Mouse (Mus musculus): ENCODE data around the gene Rps6kb2. TPM values are rescaled to one million over a fixed set of nuclear protein-coding genes. Genes with fewer than 3 reads are reported as not detected.
A peak's percentile ranks its signal among the peaks of the same experiment; 100 is the strongest.
"Not testable (repeated sequence)": the region's sequence is repeated elsewhere in the genome, so short reads cannot be mapped to it uniquely, and the experiment has no call there.

Rps6kb2 gene
- total RNA-seq, 1 experiment from 2014 or later = 45.2 TPM

DNA sequence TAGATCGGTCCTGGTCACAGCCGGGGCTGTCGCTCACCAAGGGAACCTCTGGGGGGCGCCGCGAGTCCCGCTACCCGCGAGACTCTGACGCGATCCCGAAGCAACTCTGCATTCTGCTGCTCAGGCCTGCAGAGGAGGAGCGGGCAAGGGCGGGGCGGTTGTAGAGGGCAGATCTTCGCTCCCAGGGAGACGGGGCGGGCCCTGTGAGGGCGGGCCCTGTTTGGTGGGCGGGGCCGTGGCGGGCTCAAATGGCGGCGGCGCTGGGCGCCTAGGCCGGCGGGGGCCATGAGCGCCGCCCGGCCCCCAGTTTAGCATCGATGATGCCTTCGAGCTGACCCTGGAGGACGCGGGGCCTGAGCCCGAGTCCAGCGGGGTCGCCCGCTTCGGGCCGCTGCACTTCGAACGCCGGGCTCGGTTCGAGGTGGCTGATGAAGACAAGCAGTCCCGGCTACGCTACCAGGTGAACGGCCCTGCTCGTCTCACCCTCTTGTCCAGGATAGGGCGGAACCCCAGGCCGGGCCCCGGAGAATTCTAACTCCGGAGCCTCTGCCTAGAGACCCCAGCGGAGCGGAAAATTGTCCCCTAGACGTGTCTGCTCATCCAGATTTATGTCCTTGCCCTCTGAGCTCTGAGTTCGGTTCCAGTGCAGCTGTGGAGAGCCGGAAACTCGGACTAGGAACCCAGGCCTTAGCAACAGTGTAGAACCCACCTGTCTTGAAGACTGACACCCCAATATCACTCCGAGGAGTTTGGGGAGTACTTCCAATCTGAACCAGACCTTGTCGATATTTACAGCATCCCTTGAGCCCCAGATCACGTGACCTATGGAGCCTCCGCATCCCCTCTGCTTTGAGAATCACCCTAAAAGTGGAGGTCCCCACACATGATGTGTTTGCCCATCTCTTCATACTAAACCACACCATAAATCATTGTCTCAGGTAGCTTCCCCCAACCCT, 37.1 kb downstream of the Rps6kb2 start, which contains the start of gene Aip:
Gene Aip (minus strand): TSS at position 118 of the 956 bp plus-strand sequence.
- peak; percentile 73 for ATAC-seq (ENCODE audit: extremely low read depth, insufficient number of reproducible peaks, low FRiP score, poor library complexity, severe bottlenecking)

DNA sequence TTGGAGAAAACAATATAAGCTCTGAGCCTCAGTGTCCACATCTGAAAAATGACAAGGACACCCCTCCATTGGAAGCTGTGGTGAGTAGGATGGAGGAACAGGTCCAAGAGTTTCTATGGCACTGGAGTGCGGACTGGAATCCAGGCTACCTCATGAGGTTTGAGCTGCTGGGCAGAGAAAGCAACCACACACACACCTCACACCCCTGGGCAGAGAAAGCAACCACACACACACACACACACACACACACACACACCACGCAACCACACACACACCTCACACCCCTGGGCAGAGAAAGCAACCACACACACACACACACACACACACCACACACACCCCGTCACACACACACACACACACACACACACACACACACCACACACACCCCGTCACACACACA, 37.9 kb downstream of the Rps6kb2 start:
- not testable (repeated sequence) for ATAC-seq (ENCODE audit: extremely low read depth, insufficient number of reproducible peaks, low FRiP score, poor library complexity, severe bottlenecking)

DNA sequence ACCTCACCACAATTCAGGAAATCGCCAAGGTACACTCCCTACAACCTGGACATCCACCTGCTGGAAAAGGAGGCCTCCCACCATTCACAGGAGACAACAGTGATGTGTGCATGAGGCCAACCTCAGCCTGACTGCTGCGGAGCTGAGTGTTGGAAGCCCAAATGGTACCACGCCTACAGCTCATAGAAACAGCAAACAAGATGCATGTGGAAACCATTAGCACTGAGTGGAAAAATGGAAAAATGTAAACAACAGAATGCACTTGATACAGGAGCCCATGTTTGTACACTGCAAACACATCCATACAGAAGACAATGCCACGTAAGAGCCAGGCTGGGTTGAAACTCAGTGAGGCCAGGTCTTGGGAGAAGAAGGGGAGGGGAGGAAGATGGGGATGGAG, 38.7 kb downstream of the Rps6kb2 start:
- ATAC-seq (ENCODE audit: extremely low read depth, insufficient number of reproducible peaks, low FRiP score, poor library complexity, severe bottlenecking) = no peak

DNA sequence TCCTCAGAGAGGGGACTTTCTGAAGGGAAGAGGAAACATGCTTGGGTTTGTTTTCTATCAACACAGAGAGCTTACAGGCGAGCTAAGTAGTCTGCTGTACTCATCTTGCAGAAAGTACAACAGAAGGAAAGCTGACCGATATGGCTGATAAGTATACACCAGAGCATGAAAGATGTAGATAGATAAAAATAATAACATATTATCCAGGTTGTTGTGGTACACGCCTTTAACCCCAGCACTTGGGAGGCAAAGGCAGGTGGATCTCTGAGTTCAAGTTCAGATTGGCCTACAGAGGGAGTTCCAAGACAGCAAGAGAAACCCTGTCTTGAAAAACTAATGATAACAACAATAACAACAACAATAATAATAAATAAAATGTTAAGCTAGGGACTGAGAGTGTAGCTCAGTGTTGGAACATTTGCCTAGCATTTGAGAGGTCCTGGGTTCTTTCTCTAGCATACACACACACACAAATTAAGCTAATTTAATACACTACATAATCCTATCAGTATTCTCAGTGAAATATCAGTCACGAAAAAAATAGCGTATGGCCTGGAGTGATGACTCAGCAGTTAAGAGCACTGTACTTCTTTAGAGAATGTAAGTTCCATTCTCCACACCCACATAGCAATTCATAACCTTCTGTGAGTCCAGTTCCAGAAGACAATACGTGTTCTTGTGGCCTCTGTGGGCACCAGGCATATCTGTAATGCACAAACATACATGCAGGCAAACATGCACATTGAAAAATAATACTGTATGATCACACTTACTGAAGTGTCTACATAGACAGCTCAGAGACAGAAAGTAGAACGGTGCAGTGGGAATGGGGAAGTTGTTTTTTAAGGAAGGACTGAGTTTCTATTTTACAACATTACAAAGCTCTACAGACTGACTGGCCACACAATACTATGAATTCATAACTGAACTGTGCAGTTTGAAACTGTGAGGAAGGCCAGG, 40.5 kb downstream of the Rps6kb2 start:
- ATAC-seq (ENCODE audit: extremely low read depth, insufficient number of reproducible peaks, low FRiP score, poor library complexity, severe bottlenecking) = no peak

DNA sequence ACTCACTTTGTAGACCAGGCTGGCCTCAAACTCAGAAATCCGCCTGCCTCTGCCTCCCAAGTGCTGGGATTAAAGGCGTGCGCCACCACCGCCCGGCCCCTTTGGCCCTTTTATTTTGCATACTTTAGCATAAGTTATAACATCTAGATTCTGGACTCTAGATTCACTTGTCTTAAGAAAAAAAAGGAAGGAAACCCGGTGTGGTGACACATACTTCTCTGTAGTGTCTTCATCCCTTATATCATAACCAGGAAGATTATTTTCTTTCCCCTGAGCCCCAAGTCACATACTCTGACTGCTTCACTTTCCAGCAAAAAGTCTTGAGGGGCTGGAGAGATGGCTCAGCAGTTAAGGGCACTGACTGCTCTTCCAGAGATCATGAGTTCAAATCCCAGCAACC, 41.3 kb downstream of the Rps6kb2 start:
- ATAC-seq (ENCODE audit: extremely low read depth, insufficient number of reproducible peaks, low FRiP score, poor library complexity, severe bottlenecking) = not testable (repeated sequence)

DNA sequence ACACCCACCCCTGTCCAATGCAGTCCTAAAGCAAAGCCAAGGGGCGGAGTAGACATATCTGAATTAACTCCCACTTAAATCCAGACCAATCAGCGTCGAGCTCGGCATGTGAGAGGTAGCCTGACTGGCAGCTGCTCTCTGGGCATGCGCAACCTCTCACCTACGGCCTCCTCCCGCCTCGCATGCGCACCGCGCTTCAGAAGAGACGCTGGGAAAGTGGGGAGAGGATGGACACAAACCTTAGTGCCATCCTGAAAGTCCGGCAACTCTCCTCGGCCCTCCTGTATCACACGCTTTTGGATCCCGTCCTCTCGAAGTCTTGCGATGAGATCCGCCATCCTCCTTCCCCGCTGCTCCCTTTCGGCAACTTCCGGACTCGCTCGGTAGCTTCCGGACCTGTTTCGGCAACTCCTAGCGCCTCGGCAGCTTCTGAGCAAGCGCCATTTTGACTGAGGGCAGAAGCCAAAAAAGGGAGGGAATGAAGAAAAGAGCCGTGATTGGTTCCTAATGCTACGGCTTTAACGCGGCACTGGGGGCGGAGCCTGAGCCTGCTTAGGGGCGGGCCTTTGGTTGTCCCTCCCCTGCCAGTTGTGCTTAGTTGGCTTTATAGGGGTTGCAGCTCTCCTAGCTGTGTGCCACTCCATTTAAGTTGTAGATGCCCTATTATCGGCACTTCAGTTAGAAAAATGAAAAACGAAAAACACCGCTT, 41.9 kb downstream of the Rps6kb2 start:
- peak; percentile 71 for ATAC-seq (ENCODE audit: extremely low read depth, insufficient number of reproducible peaks, low FRiP score, poor library complexity, severe bottlenecking)

DNA sequence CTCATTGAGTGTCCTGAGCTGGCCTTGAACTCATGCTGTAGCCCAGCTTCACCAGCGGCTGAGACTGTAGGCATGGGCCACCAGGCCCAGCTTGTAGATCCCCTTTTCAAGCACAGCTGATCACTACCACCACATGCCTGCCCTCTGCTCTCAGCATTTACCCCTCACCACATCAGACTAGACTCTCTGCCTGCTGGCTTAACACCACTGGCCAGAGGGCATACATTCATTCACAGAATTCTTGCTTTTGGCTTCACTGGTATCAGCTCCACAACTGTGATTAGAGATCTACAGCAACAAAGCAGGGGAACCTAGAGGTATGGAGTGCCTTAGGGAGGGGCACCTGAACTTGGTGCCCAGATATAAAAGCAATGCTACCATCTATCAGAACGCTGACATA, 42.7 kb downstream of the Rps6kb2 start:
- no peak for ATAC-seq (ENCODE audit: extremely low read depth, insufficient number of reproducible peaks, low FRiP score, poor library complexity, severe bottlenecking)

DNA sequence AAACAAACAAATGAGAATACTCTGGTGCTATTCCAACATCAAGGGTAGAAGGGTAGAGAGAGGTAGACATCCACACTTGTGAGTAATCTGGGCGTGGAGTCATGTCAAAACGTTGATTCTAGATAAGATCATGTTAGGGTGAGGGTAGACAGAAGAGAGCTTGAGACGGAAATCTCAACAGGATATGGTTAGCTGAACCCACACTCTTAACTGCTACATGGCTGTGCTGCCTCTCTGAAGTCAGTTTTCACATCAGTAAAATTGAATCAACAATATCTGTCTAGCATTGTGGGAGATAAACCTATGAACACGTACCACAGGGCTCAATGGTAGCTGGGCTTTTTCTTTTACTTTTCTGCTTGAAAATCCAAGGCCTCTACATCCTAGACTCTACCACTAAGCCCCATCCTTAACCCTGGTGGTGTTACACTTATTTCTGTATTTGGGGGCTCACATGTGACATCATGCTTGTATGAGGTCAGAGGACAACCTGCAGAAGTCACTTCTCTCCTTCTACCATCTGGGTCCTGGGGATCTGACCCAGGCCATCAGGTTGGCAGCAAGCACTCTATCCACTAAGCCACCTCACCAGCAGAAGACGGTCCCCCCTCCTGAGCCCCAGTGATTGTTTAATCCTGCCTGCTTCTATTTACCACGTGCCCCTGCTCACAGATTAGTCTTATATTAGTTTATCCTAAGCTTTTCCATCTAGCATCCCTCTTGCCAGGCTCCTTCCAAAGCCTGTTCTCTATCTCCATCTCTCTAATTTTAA, 43.3 kb downstream of the Rps6kb2 start:
- ATAC-seq (ENCODE audit: extremely low read depth, insufficient number of reproducible peaks, low FRiP score, poor library complexity, severe bottlenecking) = no peak

DNA sequence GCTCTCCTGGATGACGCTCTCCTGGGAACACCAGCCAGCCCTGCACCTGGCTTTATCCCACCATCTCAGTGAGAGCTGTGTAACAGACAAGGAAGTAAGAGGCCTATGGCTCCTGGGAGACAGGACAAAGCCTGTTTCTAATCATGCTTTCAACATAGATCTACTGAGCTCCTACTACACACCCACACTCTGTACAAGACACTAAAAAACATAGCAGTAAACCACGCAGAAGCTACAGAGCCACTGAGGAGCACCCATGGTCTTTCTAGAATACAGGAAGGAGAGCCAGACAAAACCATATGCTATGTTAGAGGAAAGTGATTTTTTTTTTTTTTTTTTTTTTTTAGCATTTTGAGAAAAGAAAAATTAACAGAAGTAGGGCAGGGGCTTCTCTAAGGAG, 44.8 kb downstream of the Rps6kb2 start:
- no peak for ATAC-seq (ENCODE audit: extremely low read depth, insufficient number of reproducible peaks, low FRiP score, poor library complexity, severe bottlenecking)

DNA sequence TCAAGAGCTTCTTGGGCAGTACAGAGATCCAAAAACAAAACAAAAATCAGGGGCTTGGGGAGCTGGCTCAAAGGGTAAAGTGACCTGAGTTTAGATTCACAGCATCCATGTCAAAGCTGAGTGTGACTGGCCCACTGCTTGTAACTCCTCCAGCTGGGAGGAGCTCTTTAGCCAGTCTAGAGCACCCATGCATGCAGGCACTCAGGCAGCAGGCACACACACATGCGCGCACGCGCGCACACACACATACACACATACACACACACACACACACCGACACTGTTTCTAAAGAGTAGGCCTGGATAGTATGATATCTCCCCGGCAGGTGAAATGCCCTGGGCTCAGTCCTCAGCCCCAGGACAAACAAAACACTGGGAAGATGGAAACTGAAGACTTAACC, 46.1 kb downstream of the Rps6kb2 start:
- no peak for ATAC-seq (ENCODE audit: extremely low read depth, insufficient number of reproducible peaks, low FRiP score, poor library complexity, severe bottlenecking)

DNA sequence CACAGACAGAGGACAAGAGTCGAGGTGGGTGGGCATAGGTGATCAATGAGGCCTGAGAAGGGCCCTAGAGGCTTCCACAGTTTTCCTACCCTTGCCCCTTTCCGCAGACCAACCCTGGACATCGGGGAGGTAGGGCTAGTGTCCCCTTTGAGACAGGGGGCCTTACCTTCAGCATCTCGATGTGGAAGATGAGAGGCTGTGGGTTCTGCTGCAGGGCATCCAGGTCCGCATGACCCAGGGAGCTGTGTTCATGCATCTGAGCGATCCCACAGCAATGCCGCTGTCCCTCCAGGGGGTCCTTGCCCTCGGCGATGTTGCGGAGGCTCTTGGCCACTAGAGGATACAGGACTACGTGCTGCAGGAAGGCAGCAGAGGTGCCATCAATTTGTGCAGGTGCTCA, 47.3 kb downstream of the Rps6kb2 start:
- no peak for ATAC-seq (ENCODE audit: extremely low read depth, insufficient number of reproducible peaks, low FRiP score, poor library complexity, severe bottlenecking)

DNA sequence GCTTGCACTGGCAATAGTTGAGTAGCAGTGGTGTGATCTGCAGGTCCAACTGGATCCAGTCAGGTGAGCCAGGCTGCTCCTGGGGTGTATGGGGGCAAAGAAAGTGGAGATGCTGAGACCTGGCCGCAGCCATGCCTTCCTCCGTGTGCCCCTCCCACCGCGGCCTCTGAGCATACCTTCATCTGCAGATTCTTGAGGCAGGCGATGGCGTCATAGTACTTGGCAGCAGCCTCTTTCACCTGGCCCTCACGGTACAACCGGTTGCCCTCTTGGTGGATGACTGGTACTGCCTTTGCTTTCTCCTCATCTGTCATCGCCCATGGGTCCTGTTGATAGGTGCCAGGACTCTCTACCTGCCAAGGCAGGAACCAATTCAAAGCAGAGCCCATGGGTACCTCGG, 48.0 kb downstream of the Rps6kb2 start:
- ATAC-seq (ENCODE audit: extremely low read depth, insufficient number of reproducible peaks, low FRiP score, poor library complexity, severe bottlenecking) = no peak

DNA sequence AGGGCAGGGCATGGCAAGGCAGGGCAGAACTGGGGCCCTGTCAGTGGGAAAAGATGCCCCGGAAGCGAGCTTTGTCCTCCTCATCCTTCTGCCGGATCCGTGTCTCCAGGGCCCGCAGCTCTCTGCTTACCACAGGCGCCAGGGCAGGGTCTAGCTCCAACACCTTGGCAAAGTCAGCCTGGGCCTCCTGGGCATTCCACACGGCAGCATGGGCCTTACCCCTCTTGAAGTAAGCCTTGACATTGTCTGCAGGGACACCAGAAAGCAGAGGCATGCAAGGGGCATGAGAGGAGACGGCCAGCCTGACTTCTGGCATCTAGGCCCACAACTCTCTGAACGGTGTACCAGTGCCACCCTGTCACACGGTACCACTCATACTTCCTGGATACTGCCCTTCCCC, 48.6 kb downstream of the Rps6kb2 start:
- ATAC-seq (ENCODE audit: extremely low read depth, insufficient number of reproducible peaks, low FRiP score, poor library complexity, severe bottlenecking) = no peak

DNA sequence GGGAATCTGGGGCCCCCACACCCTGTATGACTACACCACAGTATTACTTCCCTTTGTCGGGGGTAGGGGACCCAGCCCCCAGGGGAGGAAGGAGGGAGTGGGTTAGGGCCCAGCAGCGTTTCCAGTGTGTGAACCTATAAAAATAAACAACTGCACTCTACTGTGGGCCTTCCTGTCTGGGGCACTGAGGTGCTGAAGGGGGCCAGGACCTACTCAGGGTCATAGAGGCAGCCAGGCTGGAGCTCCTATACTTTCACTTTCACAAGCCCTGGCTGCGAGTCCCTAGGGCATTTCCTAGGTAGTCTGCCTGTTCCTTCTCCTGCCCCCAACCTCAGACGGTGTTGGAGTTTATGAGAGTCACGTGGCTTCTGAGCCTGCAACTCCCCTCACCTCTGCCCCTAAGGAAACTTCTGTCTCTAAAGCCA, 49.3 kb downstream of the Rps6kb2 start:
- ATAC-seq (ENCODE audit: extremely low read depth, insufficient number of reproducible peaks, low FRiP score, poor library complexity, severe bottlenecking) = peak; percentile 59

DNA sequence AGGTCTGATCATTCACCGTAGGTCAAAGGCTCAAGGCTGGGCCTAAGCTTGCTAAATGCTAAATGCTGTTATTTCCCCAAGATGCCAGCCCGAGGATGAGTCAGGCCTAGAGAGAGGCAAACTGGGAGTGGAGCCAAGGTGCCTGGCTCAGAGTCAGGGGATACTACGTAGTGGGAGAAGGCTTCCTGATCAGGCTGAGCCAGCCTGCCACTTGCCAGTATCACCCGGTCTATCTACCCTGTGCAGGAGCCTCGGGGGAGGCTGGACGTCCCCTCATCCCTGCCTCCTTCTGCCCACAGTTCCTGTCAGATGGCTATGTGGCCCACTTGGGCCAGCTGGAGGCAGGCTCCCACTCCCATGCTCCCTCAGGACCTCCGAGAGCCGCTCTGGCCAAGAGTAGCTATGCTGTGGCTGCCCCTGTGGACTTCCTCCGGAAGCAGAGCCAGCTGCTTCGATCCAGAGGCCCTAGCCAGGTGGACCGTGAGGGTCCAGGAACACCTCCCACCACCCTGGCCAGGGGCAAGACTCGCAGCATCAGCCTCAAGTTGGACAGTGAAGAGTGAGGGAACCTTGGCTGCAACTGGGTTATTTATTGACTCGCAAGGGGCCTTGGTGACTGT, 49.9 kb downstream of the Rps6kb2 start:
- no peak for ATAC-seq (ENCODE audit: extremely low read depth, insufficient number of reproducible peaks, low FRiP score, poor library complexity, severe bottlenecking)

DNA sequence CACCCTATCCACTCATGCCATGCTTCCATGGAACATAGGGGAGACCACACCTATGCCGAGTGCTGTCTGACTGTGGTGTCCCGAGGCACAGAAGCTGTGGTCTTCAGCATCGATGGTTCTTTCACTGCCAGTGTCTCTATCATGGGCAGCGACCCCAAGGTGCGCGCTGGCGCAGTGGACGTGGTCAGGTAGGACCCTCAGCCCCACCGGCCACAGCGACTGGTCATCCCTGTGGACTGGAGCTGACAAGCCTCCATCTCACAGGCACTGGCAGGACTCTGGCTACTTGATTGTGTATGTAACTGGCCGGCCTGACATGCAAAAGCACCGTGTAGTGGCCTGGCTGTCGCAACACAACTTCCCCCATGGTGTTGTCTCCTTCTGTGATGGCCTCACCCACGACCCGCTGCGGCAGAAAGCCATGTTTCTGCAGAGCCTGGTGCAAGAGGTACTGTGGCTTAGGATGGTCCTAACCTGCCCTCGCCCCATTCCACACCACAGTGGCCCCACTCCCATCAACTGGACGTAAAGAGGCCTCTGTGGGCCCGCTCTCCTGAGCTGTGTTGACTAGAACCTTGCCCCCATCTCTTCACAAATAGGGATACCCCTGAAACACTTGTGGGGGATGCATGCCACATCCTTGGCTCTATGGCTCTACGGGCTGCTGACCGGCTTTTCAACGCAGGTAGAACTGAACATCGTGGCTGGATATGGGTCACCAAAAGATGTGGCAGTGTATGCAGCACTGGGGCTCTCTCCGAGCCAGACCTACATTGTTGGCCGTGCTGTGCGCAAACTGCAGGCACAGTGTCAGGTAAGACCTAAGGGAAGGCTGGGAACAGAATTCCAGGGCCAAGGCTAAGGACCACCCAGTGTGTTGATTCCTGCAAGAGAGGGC, 50.8 kb downstream of the Rps6kb2 start:
- ATAC-seq (ENCODE audit: extremely low read depth, insufficient number of reproducible peaks, low FRiP score, poor library complexity, severe bottlenecking) = no peak

DNA sequence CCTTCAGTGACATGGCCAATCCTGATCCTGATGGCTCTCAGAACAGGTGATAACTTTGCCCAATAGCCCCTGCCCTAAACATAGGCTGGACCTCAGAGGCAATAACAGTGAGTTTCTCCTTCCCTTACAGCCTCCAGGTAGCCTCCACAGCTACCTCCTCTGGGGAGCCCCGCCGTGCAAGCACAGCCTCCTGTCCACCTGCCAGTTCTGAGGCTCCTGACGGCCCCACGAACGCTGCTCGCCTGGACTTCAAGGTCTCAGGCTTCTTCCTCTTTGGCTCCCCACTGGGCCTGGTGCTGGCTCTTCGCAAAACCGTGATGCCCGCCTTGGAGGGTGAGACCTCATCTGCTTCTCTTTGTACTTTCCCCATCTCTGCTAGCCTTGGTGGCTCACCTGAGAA, 54.6 kb downstream of the Rps6kb2 start:
- no peak for ATAC-seq (ENCODE audit: extremely low read depth, insufficient number of reproducible peaks, low FRiP score, poor library complexity, severe bottlenecking)
